Mouse (Mus musculus) gastrocnemius, adult 18-20 months (tissue): ENCODE measurements around the gene Frmd4b. TPM values are rescaled to one million over a fixed set of nuclear protein-coding genes. Genes with fewer than 3 reads are reported as not detected.

ENCODE experiments used
- DNase-seq: peaks from one replicate; pipeline ENCODE4 v3.0.0; 2021; ENCODE audit warnings: low spot score
- total RNA-seq, 2 experiments: library from RNA; stranded (reverse); gene quantifications; 2 replicates each; pipeline ENCODE4 v1.2.3; 2021

Gene Frmd4b
- total RNA-seq, 2 experiments from 2014 or later: 5.1 to 6.3 TPM

DNA sequence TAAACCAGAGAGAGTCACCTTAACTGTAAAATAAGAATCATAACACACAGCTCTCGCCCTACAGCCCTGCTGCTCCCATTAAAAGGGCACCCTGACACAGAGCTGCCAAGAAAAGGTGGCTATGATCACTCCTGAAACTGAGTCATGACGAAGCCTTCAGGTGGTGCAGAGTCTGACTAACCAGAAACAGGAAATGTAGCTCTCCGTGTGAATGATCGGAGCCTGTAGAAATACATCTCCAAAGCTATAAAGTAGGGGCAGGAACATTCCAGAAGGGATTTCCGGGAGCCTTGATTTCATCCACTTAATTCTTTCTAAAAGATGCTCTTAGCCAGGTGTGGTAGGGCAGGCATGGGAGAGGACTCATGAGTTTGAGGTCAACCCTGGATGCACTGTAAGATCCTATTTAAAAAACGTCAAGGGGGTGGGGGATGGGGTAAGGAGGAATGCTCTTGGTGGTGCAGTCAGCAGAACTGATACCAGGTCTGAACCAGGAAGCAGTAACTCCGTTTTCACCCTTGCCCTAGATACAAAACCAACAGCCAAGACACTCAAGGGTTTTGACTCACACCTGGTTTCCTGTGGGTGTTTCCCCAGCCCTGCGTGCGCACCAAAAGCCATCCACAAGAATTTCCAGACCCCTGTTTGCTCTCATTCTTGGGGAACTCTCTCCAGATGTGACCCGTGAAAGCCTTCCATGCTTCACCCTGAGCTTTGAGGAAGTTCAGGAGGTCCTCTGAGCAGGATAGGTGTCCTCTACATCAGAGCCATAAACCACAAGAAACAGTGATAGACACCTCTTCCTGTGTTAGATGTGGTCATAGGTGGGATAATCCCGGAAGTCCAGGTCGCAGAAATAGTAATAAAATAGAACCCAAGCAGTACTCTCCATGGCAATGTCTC, 323.4 kb downstream of the Frmd4b start:
- no peak for DNase-seq

DNA sequence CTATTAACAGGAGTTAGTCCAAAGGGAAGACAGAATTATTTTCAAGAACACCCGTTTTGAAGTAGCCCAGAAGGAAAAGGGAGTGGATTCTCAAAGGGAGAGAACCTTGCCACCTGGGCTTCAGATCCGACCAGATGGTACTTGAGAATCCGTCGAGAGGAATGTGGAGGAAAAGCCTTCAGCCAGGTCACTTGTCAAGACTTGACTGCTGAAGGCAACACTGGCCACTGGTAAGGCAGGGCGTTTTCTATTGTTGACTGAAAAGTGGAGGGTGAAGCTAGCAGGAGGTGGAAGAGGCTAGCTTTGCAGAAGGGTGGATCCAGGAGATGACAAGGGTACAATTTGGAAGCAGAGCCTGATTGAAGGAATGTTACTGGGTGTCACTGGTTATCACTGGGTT, 324.4 kb downstream of the Frmd4b start:
- DNase-seq: no peak

DNA sequence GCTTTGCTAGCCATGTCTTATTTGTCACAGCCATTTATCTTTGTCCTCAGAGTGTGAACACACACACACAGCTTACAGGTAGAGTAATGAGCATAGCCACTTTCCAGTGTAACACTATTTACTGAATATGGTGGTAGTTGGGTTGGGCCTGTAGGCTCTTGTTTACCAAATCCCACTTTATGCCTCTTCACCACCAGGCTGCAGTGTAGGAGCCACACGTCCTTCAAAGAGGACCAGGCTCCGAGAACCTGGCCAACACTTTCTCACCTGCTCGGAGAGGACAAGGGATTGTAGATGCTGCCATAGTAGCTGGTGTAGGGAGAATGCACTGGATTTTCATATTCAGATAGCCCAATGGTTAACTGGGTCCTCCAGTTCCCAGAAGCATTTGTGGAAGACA, 325.2 kb downstream of the Frmd4b start:
- DNase-seq: no peak

DNA sequence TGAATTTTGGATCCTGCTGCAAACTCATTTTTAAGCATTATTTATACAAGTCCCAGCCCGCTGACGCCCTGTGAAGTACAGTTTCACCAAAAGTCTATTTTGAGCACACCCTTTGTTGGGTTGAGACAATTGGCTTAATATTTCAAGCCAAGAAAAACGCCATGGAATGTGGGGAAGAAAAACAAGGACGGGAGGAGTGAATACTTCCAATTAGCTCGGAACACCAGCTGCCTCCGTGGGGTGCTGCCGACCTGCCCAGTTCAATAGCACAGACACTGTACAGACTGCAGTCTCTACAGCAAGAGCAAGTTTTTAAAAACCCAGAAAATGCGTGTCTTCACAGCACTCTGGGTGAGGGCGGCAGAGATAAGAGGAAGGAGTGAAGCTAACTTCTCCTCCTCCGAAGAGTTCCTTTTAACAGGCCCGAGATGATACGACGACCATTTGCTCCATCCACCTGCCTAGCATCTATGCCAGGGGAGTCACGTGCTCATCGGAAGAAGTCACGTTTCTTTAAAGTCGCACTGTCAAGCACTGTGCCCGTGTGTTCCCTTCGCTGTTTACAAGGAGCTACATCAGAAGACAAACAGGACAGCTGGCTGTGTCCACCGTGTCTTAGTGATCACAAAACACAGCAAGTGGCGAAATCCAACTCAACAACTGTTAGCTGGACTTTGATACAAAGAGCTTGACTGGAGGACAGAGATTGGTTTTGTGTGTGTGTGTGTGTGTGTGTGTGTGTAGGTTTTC, 326.0 kb downstream of the Frmd4b start:
- no peak for DNase-seq

DNA sequence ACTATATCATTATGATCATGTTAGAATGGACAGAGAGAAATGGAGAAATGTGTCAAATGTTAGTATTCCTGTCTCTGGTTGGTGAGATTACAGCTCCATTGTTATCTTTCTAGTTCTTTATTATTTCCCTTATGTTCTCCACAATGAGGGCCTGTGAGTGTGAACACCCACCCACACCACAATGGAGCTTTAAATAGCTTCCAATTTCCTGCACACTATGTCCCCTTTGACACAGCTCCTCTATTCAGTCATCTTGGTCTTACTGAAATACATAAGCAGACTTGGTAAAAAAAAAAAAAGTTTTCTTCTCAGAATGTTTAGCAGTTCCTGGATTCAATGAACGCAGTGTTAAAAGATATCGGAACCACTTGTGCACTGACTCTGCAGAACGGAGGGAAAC, 326.7 kb downstream of the Frmd4b start:
- no peak for DNase-seq

DNA sequence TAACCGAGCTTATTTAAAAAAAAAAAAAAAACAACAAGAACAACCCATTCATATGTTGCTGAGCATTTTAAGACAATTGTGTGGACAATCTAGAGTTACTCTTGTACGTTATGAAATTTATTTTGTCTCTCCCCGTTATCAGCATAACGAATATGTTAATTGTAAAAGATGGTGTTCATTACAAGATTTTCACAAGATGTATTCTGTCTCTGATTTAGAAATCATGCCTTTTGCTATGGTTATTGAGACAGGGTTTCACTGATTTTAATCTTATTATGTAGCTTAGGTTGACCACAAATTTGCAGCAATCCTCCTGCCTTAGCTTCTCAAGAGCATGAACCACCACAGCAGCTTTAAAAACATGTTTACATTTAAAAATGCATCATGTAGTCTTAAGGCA, 327.5 kb downstream of the Frmd4b start:
- no peak for DNase-seq

DNA sequence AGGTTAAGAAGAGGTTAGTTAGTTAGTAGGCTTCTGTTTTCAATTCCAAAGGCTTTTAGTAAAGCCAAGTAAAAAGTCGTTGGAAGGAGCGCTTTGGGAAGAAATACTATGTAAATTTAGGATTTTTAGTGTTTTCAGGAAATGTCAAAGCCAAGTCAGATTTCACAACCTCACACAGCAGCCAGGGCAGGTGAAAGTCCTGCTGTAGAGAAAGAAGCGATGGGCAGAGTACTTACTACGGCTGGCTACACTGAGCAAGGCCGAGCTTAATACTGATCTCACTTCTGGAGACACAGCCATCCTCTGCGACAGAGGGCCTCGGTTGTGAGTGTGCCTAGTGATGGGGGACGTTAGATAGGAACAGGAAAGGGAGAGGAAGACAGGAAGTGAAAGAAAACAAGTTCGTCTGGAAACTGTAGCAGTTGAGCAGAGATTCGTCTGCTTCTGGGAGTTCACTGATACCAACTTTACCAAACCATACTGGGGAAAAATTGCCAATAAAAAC, 328.0 kb downstream of the Frmd4b start:
- no peak for DNase-seq

DNA sequence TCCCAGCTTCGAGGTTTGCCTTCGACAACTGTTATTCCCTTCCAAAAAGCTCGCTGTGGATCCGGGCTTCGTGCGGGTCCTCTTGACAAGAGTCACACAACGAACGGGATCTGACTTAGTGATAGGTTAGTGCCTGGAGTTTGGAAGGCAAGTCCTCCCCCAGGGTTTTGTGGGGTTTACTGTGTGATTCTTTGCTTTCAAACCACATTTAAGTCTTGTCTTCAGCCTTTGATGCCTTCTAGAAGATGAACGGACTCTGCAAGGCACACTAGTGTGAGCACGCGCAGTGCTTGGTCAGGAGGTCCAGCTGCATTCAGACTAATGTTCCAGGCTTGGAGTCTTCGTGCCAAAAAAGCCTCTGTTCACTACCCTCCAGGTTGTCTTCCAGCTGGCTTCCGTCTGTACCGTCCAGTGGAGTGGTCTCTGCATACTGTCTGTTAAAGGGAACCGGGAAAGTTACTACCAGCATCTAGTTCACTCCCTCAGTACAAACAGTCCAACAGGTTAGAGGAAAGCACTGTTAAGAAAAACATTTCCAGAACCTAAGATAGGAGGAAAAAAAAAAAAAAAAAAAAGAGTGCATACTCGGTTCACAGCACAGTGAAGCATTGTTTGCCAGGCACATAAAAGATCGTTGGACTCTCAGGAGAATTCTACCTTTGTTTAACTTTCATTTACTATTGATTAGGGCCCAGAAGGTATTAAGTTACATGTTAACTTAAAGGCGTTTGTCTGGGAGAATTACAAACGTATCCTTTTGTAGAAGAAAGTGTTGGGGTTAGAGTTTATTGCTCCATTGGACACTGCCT, 329.1 kb downstream of the Frmd4b start:
- DNase-seq: no peak

DNA sequence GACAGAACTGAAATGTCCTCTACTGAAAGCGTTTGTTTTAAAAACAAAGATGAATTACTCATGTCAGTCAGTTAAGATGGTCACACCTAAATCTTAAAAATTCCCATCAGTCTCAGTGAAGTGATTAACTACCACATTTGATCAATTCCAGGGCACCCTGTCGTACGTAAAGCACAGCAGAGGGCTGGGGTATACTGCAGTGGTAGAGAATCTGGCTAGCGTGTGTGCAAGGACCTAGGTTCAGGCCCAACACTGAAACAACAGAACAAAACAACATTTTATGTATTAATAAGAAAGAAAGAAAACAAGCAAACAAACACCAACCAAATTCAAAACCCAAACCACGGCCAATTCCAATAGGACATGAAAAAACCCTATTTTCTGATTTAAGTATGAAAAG, 331.0 kb downstream of the Frmd4b start:
- DNase-seq: no peak

DNA sequence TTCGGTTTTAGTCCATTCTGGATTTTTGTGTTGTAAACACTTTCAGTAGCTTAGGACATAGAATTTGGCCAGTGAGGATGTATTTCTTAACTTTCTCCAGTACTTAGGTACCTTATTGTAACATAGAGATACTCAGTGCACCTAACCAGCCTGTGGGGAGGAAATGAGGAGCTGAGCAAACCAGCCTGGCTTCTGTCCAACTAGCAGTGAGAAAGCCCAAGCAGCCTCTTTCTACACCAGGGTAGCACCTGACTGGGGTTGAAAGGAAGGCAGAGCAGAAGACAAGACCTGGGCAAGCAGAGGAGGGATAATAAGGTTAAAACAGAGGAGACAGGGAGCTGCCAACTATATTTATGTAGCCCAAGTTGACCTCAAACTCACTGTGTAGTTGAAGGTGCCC, 333.7 kb downstream of the Frmd4b start:
- DNase-seq: no peak

DNA sequence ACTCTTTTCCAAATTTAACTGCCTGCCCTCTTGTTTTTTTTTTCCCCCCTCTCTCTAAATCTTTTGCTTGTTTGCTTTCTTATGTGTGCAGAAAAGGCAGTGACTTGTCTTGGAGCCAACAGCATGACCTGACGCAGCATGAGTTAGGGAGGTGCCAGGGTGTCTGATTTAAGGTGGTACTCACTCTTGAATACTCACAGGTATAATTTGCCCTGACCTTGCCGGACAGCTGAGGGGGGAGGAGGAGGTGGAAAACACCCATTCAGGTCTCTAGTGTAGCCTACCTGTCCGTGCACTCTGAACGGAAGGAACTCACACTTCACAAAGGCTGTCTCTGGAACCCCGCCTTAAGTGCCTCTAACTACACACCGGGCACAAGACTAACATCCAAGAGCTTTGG, 338.5 kb downstream of the Frmd4b start:
- no peak for DNase-seq

DNA sequence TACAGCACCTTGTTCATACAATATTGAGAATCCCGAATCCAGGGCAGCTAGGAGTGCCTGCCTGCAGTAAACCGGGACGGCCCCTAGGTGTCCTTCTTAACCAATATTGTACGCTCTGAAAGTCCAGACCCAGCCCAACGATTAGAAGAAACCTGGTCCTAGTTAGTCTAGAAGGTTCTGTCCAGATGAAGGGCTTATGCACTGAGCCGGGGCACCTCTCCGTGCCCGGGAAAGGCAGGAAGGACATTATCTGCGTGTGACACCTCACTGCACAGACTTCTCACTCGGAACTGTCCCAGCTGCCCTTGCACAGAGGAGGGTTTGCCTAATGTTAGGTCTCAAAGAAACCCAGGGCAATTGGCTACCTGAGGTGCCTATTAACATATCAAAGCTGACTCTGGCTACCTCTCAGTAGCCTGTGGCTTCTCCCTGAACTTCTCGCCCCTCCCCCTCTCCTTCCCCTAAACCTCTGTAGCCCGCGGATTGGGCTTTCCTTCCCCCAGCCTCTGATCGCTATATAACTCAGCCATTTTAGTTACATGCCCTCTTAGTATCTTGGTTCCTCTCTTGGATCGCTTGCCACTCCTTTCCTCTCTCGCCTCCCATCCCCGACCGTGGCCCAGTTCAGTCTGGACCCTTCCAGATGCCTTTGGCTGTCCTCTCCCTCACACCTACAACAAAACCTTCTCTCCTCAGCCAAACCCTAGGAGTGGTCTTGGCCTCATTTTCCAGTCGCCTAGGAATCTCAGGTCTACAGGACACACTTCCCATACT, 339.1 kb downstream of the Frmd4b start:
- DNase-seq: peak; percentile 87

DNA sequence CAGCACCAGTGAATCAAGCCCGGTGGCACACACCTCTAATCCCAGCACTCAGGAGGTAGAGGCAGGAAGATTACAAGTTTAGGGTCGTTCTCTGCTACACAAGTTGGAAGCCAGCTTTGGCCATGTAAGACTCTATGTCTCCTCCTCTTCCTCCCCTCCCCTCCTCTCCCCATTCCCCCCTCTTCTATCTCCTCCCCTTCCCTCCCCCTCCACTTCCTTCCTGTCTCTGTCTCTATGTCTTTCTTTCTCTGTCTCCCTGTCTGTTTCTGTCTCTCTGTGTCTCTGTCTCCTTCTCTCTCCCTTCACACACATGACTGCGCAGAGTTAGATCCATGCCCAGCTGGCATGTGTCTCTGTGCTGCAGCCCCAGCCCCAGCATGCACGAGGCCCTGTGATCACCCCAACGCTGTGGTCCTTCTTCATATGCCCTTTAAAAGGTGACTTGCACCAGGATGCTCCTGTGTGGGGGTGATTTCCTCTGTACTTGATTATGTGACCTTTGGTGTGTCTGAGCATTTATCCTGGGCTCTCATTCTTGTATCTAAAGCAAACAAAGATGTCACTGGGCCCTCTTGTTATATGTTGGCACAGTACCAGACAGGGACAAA, 340.3 kb downstream of the Frmd4b start:
- DNase-seq: no peak

DNA sequence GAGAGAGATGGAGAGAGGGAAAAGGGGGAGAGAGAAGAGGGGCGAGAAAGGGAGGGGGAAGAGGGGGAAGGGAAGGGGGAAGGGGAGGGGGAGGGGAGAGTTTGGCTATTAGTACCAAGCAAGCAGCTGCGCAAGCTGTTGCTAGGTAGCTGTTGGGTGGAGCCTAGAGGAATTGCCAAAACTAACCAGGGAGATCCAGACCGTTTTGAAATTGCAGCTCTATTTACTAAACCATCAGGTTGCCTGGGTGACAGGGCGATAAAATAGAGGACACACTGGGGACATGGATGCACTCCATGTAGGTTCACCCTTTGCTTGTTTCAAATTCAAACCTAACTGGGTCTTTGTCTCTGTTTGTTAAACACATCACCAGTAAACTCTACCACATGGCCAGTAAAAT, 341.0 kb downstream of the Frmd4b start:
- peak; percentile 69 for DNase-seq

DNA sequence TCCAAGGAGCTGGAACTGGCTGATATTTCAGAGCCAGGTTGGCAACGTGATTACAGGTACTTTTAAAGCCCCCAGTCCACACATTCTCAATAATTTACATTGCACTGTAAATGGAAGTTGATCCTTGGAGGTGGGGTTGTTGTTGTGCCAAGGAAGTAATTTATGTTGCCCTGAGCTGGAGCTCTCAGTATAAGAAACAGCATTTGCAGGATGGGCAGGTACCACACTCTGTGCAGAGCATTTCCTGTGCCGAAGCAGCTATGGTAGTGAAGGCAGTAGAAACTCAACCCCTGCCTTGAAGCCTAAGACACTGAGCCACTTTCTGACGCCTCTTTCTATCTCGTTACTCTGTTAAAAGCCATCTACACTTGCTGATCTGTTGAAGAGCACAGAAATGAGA, 341.6 kb downstream of the Frmd4b start:
- DNase-seq: no peak

DNA sequence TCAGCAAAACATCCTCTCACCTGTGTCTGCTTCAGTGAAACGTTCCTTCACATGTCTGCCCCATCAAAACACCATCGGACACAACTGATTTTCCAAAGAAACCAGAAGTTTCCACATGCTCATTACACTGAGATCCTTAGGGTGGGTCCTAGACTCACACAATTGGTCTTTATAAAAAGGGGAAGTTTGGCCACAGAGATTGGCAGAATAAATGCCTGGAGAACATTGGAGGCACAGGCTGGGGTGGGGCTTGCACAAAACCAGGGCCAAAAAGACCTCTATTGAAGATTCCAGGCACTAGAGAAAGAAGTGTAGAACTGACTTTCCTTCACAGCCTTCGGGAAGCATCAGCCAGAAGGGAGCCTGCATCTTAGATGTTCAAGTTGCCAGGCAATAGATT, 343.6 kb downstream of the Frmd4b start:
- DNase-seq: no peak

DNA sequence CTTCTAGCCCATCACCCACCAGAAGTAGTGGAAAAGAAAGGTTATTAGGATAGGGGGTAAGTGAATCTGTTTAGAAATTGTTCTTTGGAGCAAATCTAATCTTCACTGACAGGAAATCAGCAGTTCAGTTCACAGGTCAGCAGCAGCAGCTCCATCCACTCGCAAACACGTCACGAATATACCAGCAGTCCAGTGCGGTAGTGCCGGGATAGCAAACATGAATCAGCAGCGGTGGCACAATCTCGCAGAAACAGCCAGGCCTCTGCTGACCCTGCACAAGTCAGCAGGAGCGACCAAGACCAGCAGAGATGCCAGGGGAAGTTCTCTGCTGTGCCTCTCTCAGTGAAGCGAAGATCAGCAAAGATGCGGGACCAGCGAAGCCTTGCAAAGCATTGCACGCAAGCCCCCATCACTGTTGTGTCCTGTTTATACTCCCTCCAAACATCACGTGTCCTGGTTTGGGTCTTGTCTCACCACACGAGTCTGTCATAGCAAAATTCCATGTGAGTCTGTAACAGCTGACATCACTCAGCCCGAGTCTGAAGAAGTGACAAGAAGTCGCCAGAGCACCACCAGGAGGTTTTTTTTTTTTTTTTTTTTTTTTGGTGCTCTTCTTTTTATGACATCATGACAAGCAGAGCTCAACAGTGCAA, 344.2 kb downstream of the Frmd4b start:
- no peak for DNase-seq

DNA sequence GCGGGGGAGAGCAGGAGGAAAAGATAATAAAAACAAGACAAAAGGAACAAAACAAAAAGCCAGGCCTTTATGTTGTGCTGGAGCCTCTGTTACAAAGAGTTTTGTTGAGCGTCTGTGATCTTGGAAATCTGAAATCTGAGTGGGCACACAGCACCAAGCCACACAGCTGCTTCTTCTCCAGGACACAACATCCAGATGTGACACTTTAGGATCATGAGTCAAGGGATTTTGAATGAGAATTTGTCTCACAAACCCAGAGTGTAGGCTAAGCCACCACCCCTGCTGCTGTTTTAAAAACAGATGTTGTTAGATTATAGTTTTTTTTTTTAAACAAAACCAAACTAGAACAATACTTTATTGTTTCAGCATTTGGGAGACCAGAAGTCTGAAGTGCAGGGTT, 345.0 kb downstream of the Frmd4b start:
- DNase-seq: no peak

DNA sequence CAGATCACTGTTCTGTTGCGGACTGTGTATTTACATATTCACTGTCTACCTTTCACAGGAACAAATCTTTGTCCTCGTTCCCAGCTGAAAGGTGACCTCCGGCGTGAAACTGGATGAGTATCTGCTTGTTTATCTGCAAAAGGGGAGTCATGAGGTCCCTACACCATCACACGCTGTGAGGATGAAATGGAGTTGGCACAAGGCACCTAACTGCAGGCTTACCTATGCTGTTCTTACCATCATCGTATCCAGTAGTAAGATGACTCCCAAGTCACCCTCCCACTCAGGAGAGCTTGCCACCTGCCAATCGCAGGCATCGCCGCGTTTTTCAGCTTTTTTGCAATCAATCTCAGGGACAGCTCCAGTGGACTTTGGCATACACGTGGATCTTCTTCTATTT, 347.7 kb downstream of the Frmd4b start:
- no peak for DNase-seq

DNA sequence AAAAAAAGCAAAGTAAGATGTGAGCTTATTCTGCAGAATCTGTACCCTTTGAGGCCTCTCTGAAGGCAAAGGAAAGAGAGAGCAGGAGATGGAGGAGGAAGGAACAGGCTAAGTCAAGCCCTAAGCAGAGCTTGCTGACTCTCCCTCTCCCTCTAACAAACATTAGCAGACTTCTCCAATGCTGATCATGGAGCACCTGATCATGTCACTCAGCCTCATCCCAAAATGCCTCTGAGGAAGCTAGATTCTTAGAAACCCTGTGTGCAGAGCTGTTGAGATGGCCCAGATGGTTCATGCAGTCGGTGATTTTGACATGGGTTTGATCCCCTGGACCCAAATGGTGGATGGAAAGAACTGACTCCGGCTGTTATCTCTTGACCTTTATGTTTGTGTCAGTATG, 350.2 kb downstream of the Frmd4b start:
- DNase-seq: no peak
